Mouse (Mus musculus) liver, adult 2 months (tissue): Measurements from ENCODE around the gene Tpx2.

Source experiments
- CTCF ChIP-seq: fragments of 200-500 bp; IDR thresholded peaks from 2 replicates; pipeline ENCODE4 v1.5.1; 2011; ENCODE audit warnings: low read depth, low read length, control low read depth
- POLR2A ChIP-seq: fragments of 200-500 bp; IDR thresholded peaks from 2 replicates; pipeline ENCODE4 v1.6.1; 2011; ENCODE audit warnings: low read length, control low read depth; ENCODE audit not compliant: insufficient read depth; ENCODE audit errors: extremely low read depth

DNA sequence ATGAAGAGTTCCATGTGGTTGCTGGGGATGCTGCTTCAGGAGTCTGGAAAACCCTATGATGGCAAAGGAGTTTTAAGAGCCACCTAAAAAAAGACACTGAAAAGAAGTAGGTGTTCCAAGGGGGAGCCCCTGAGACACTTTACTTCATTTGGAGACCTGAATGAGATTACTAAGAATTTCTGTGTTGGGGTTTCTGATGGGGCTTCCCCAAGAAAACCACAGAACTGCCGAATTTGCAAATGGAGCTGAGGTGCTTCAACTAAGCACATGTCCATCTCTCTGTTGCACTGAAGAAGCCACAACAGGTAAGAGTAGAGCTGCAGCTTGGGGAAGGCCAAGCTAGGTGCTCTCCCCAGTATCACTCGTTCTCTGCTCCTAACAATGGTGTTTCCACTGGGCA is 22.1 kb upstream of the Tpx2 start:
- no peak for TF ChIP-seq CTCF
- TF ChIP-seq POLR2A: no peak
